Mouse (Mus musculus) heart, embryonic 13.5 days (tissue): ENCODE measurements around the gene Zeb2. TPM values are rescaled to one million over a fixed set of nuclear protein-coding genes. Genes with fewer than 3 reads are reported as not detected.

Experiments
- ATAC-seq: fragments of 200-750 bp; cut with Nextera tagmentation; 2 replicates; pipeline ENCODE4 v1.8.0; 2017; ENCODE audit warnings: moderate TSS enrichment; ENCODE audit not compliant: insufficient number of reproducible peaks, low FRiP score, low TSS enrichment; ENCODE audit errors: extremely low read depth
- H3K27ac ChIP-seq: fragments of 300-500 bp; sonication (generic); replicated peaks from 2 replicates; pipeline ENCODE4 v1.5.1; 2015; ENCODE audit warnings: moderate library complexity, mild to moderate bottlenecking, inconsistent platforms
- H3K27me3 ChIP-seq: fragments of 300-500 bp; sonication (generic); replicated peaks from 2 replicates; pipeline ENCODE4 v1.6.1; 2015; ENCODE audit warnings: mild to moderate bottlenecking, inconsistent platforms
- H3K36me3 ChIP-seq: fragments of 300-500 bp; sonication (generic); 2 replicates; pipeline ENCODE4 v1.6.1; 2015; ENCODE audit warnings: mild to moderate bottlenecking, inconsistent platforms
- H3K4me1 ChIP-seq: fragments of 300-500 bp; sonication (generic); 2 replicates; pipeline ENCODE4 v1.6.1; 2015; ENCODE audit warnings: inconsistent platforms
- H3K4me2 ChIP-seq: fragments of 300-500 bp; sonication (generic); 2 replicates; pipeline ENCODE4 v1.6.1; 2015; ENCODE audit warnings: inconsistent platforms, mild to moderate bottlenecking, moderate library complexity
- H3K4me3 ChIP-seq: fragments of 300-500 bp; sonication (generic); 2 replicates; pipeline ENCODE4 v1.5.1; 2015; ENCODE audit warnings: moderate library complexity, mild to moderate bottlenecking, inconsistent platforms
- H3K9ac ChIP-seq: fragments of 300-500 bp; sonication (generic); 2 replicates; pipeline ENCODE4 v1.6.1; 2015; ENCODE audit warnings: inconsistent platforms, mild to moderate bottlenecking, moderate library complexity
- H3K9me3 ChIP-seq: fragments of 300-500 bp; sonication (generic); 2 replicates; pipeline ENCODE4 v1.6.1; 2016; ENCODE audit warnings: inconsistent platforms
- WGBS: fragments of 180-500 bp; shearing (Covaris S2); methylation state at CpG from one replicate; pipeline ENCODE4 v1.1.7; 2015; ENCODE audit warnings: mixed read lengths; 5-methylcytosine and 5-hydroxymethylcytosine counted together
- polyA plus RNA-seq: library from polyadenylated mRNA; unstranded; fragments of >200 nt; fragmentation: Nextera tagmentation; extraction: Ambion mirVana; gene quantifications from 2 replicates; pipeline ENCODE4 v1.2.1, GENCODE M21; 2015

Zeb2 gene
- polyA plus RNA-seq, 1 experiment from 2014 or later, result 22.4 TPM

- Histone ChIP-seq H3K4me3 (no peak overlapping the region), H3K36me3 (peaks cover 11% of the 10 kb centered on the region; the same call in 1 of the 2 replicates), H3K9ac (no peak overlapping the region), H3K27me3 (no peaks in the 10 kb centered on the region), H3K4me2 (no peak overlapping the region), H3K4me1 (peaks cover 44% of the 10 kb centered on the region), H3K27ac (0 out of 2 replicates have a peak overlapping the region, but pooled peaks have one; percentile 9), H3K9me3 (no peaks in the 10 kb centered on the region)
- 70% methylated on average over 5 of the region's 5 CpGs for WGBS
- no peak for ATAC-seq
Measured at GRCm38 (mm10) chr2:45077383-45077782, 39.8 kb downstream of the Zeb2 start.

DNA sequence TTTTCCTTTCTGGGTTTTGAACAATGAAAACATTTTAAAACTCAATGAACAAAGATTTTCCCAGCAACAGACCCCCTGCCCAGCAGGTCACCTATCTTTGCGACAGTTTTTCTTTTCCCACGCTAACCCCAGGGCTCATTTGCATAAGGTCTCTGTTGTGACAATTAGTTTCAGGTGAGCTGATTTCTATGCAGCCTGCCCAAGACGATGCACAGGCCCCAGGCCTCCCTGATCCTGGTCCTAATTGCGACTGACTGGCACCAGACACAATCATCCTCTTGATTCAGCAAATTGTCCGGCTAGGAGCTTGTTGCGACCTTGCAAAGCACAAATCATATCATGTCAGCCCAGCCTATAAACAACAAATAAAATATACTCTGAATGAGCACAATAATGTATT, 44.2 kb downstream of the Zeb2 start:
- no peak overlapping the region for H3K9ac ChIP-seq
- no peak overlapping the region for H3K4me2 ChIP-seq
- no peak for ATAC-seq
- H3K4me1 ChIP-seq, result peaks cover 53% of the 10 kb centered on the region
- H3K4me3 ChIP-seq, result no peak overlapping the region
- H3K27ac ChIP-seq, result no peak overlapping the region
- no peaks in the 10 kb centered on the region for H3K27me3 ChIP-seq
- peaks cover 16% of the 10 kb centered on the region for H3K36me3 ChIP-seq
- no peaks in the 10 kb centered on the region for H3K9me3 ChIP-seq
- 68% methylated on average over 6 of the region's 6 CpGs for WGBS

DNA sequence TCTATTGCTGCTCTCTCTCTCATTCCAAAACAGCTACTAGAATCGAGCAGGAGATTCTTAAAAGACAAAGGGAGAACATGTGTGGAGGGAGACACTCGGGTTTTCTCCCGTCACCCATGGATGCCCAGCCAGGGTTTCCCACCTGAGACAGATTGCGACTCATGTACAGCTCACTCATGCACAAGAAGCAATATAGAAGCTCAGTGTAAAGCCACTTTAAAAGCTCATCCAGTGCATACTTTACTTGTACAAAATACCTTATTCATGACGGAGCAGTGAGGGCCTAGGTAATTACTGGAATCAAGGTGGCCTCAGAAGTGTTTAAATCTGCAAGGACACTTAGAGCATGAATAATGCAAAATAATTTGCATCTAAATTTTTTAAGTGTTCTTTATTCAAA, 45.9 kb downstream of the Zeb2 start:
- Histone ChIP-seq H3K4me2 (no peak overlapping the region), H3K9me3 (no peaks in the 10 kb centered on the region), H3K4me3 (no peak overlapping the region), H3K27ac (no peak overlapping the region), H3K27me3 (no peaks in the 10 kb centered on the region), H3K36me3 (peaks cover 10% of the 10 kb centered on the region), H3K9ac (0 out of 2 replicates have a peak overlapping the region, but pooled peaks have one; percentile 4), H3K4me1 (peaks cover 57% of the 10 kb centered on the region)
- ATAC-seq, result no peak
- WGBS, result 67% methylated on average over 5 of the region's 5 CpGs

DNA sequence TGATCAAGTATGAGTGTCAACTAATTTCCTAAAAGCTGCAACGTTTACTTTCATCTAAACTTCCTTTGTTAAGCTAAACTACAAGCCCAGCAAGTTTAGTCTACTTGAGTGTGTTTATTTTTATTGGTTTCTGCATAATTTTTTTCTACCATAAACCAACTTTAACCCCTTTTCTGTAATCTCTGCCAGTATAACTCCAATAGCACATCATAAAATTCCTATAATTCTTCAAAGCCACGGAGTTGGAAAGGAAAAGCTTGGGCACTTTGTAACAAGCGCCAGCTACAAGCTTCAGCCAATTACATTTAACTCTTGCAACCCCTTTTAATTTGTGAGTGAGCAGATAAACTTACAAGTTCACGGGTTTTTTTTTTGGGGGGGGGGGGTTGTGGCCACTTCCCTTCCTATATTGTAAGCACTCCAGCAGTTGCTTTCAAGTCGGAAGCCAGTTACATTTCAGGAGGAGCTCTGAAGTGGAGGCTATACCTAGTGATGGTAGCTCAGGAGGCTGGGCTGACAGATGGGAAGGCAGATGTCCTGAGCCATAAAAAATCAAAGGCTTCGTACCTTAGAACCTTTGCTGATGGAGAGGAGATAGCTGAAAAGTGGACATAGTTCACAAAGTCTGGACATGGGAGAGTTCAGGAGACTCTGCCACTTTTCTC, 46.5 kb downstream of the Zeb2 start:
- Histone ChIP-seq H3K4me2 (no peak overlapping the region), H3K36me3 (peaks cover 10% of the 10 kb centered on the region), H3K4me3 (no peak overlapping the region), H3K27me3 (no peaks in the 10 kb centered on the region), H3K27ac (no peak overlapping the region), H3K4me1 (peaks cover 59% of the 10 kb centered on the region), H3K9me3 (no peaks in the 10 kb centered on the region), H3K9ac (0 out of 2 replicates have a peak overlapping the region, but pooled peaks have one; percentile 4)
- 51% methylated on average over 6 of the region's 6 CpGs for WGBS
- ATAC-seq, result no peak

DNA sequence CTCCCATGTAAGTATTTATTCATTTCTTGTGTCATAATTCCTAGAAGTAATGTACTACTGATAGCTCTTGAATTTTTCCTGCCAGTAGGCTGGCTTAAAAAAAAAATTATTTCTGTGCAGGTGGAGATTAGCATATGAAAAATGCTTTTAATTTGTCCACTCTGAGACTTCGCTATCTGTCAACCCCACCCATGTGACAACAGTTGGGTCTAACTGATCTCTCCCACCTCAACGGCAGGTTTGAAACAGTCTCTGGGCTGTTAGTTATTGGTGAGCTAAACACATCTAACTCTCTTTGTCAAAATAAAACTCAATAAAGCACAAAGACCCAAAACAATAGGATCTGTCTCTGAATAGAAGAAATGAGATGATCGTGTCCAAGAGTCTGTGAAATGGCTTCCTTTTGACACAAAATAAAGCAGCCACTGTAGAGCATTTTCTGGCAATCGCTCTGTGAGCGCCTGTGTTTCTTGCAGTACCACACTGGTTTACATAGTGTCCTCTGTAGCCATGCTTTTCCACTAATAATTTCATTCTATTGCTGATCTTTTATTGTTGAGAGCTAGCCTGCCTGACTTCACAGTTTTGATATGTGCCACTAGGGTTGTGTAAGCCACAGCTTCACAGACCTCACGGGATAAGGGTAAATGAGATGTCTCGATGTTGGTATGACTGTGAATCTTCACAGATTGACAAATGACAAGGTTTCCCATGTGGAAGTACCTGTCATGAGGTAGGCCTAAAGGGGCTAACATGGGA, 48.2 kb downstream of the Zeb2 start:
- 85% methylated on average over 7 of the region's 7 CpGs for WGBS

DNA sequence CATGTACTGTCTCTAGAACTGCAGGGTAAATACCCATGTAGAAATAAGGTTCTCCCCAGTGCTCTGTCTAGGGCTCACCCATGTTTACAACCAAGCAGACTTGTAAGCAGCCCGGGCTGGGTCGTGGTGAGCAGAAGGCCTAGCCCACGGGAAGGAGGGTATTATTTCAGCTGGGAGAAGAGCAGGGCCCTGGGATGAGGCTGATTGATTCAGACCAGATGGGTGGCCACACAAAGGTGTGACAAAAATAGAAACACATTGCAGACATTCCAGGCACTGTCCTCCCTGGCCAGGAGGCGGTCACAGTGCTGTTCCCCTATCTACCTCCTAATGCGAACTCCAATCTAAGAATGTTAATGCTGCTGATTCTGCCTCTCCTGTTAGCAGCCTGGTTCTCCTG, 50.1 kb downstream of the Zeb2 start:
- WGBS, result 13% methylated on average over 5 of the region's 5 CpGs
- H3K27ac ChIP-seq, result peak overlapping the region; percentile 81

More for the DNA sequence above, 48.2 kb downstream of the Zeb2 start:
- no peak overlapping the region for H3K4me2 ChIP-seq
- H3K27me3 ChIP-seq, result no peaks in the 10 kb centered on the region
- no peak overlapping the region for H3K9ac ChIP-seq
- no peak for ATAC-seq
- H3K27ac ChIP-seq, result peak overlapping the region; percentile 44; the same call in 1 of the 2 replicates
- peaks cover 62% of the 10 kb centered on the region for H3K4me1 ChIP-seq
- no peaks in the 10 kb centered on the region for H3K9me3 ChIP-seq
- H3K4me3 ChIP-seq, result no peak overlapping the region
- H3K36me3 ChIP-seq, result peaks cover 10% of the 10 kb centered on the region; the same call in 1 of the 2 replicates

DNA sequence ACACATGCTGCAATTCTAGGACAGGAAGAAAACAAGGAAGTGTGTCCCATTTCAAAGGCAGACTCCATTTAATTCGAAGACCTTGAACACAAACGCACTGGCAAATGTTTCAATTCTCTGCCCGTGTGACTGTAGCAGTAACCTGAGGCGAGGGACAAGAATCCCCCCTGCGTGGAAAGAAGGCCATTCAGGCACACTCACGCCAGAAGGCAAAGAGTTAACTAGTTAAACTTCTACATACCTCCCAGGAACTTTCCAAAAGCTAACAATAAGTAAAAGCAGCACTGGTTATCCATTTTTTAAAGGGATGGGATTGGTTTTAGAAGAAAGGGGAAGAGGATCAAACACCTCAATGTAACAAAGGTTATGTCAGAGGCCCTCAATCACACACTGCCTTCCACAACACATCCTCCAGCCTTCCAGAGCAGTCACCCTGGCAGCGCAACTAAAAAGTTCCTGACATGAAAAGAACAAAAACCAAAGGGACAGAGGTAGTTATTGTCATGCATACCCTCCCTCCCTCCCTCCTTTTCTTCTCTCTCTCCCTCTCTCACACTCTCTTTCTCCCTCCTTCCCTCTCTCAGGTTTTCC, 53.8 kb downstream of the Zeb2 start:
- 44% methylated on average over 7 of the region's 7 CpGs for WGBS
- H3K4me2 ChIP-seq, result no peak overlapping the region
- no peaks in the 10 kb centered on the region for H3K27me3 ChIP-seq
- H3K9ac ChIP-seq, result peak overlapping the region; percentile 30; the same call in 1 of the 2 replicates
- H3K4me3 ChIP-seq, result no peak overlapping the region
- H3K27ac ChIP-seq, result peak overlapping the region; percentile 53; the same call in 1 of the 2 replicates
- peaks cover 70% of the 10 kb centered on the region for H3K4me1 ChIP-seq
- H3K9me3 ChIP-seq, result no peaks in the 10 kb centered on the region
- H3K36me3 ChIP-seq, result no peaks in the 10 kb centered on the region
- ATAC-seq, result no peak

More for the DNA sequence above, 50.1 kb downstream of the Zeb2 start:
- peaks cover 4% of the 10 kb centered on the region; the same call in 1 of the 2 replicates for H3K36me3 ChIP-seq
- H3K4me2 ChIP-seq, result peak overlapping the region; percentile 43
- no peak overlapping the region for H3K9ac ChIP-seq
- ATAC-seq, result no peak; the same call in 1 of the 2 replicates
- no peaks in the 10 kb centered on the region for H3K27me3 ChIP-seq
- H3K4me3 ChIP-seq, result no peak overlapping the region
- H3K4me1 ChIP-seq, result peaks cover 73% of the 10 kb centered on the region
- H3K9me3 ChIP-seq, result no peaks in the 10 kb centered on the region

DNA sequence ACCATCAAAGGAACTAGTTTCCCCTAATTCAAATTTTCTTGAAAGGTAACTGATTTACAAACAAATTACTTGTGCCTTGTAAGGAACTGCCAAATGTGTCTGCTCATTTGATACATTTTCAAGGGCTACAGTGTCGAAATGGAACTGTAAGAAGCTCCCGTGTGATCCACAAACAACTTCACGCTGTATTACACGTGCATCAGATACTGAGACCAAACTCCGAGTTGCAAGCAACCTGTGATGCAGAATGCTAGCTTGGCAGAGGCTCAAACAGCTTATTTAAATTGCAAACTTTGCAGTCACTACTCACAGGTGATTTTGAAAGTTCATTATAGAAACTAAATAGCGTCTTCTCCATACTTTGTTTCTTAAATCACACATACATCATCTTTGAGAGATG, 55.1 kb downstream of the Zeb2 start:
- Histone ChIP-seq H3K27ac (peak overlapping the region; percentile 37), H3K4me2 (peak overlapping the region; percentile 21), H3K36me3 (no peaks in the 10 kb centered on the region), H3K9me3 (no peaks in the 10 kb centered on the region), H3K4me3 (no peak overlapping the region), H3K9ac (peak overlapping the region; percentile 21; the same call in 1 of the 2 replicates), H3K4me1 (peaks cover 71% of the 10 kb centered on the region), H3K27me3 (no peaks in the 10 kb centered on the region)
- 51% methylated on average over 6 of the region's 6 CpGs for WGBS
- ATAC-seq, result no peak

- Histone ChIP-seq H3K9me3 (no peaks in the 10 kb centered on the region), H3K9ac (no peak overlapping the region), H3K4me3 (no peak overlapping the region), H3K4me1 (peaks cover 75% of the 10 kb centered on the region), H3K4me2 (no peak overlapping the region), H3K36me3 (no peaks in the 10 kb centered on the region), H3K27me3 (no peaks in the 10 kb centered on the region), H3K27ac (no peak overlapping the region)
- 75% methylated on average over 4 of the region's 4 CpGs for WGBS
- no peak for ATAC-seq
Measured at GRCm38 (mm10) chr2:45060768-45061167, 56.4 kb downstream of the Zeb2 start.

GRCm38 (mm10) chr2:45060202-45060601, 57.0 kb downstream of the Zeb2 start:
- no peak for ATAC-seq
- 77% methylated on average over 9 of the region's 9 CpGs for WGBS

GRCm38 (mm10) chr2:45059599-45059998, 57.6 kb downstream of the Zeb2 start:
- Histone ChIP-seq H3K36me3 (no peaks in the 10 kb centered on the region), H3K9ac (no peak overlapping the region), H3K27me3 (no peaks in the 10 kb centered on the region), H3K4me2 (no peak overlapping the region), H3K4me1 (peaks cover 86% of the 10 kb centered on the region), H3K4me3 (no peak overlapping the region), H3K27ac (no peak overlapping the region), H3K9me3 (no peaks in the 10 kb centered on the region)
- 82% methylated on average over 4 of the region's 4 CpGs for WGBS
- no peak for ATAC-seq

More at GRCm38 (mm10) chr2:45060202-45060601, 57.0 kb downstream of the Zeb2 start:
- no peaks in the 10 kb centered on the region for H3K27me3 ChIP-seq
- no peak overlapping the region for H3K27ac ChIP-seq
- peaks cover 80% of the 10 kb centered on the region for H3K4me1 ChIP-seq
- H3K9ac ChIP-seq, result no peak overlapping the region
- no peak overlapping the region for H3K4me2 ChIP-seq
- H3K4me3 ChIP-seq, result no peak overlapping the region
- no peaks in the 10 kb centered on the region for H3K9me3 ChIP-seq
- no peaks in the 10 kb centered on the region for H3K36me3 ChIP-seq
